16 mouse cellular contexts compared by ENCODE assay signal in the genomic region with DNA sequence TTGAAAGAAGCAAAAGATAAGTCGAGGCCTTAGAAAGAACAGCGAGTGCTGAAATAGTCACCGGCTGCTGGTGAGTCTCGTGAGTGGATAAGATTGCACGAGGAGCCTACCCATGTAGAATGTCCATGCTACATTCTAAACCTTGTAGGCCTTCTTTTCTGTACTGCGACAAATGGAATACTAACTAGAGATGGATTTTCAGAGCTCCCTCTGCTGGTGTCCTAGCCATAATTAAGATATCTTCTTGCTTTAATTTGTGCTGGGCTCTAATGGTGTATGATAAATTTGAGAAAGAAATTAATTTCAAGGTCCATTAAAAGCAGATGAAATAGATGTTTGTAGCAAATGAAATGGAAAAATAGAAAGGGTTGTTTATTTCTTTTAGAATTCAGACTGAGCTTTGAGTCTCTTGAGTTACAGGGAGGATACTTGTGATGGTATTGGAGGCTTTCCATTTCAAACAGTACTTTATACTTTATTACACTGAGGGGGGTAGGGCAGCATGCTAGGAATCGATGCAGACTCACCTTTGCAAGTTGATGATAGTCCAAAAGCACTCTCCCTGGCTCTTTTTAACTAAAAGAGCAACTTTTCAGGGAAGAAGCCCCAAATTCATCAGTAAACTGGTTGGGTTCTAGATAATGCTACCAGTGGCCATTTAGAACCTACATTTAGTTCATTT. TPM values are rescaled to one million over a fixed set of nuclear protein-coding genes. Genes with fewer than 3 reads are reported as not detected.
A peak's percentile ranks its signal among the peaks of the same experiment; 100 is the strongest.
DNase-seq lines count a peak whose midpoint lies in the region; ATAC-seq and TF ChIP-seq lines count a peak whose summit lies in the region.
"Had no signal": no experiment of that assay in that cellular context is flagged by ENCODE, and none has a peak within 500 bp of the region (broad histone marks: within the 10 kb centered on the region; RNA-seq: fewer than 3 reads in every experiment).

No protein-coding gene starts in this region.

- H3K27ac ChIP-seq in kidney, postnatal 0 days = no peak overlapping the region
- no peak overlapping the region for H3K27ac ChIP-seq in kidney, embryonic 15.5 days
- H3K27ac ChIP-seq: embryonic facial prominence, embryonic 12.5 days; liver, embryonic 13.5 days had no signal

- WGBS in kidney, postnatal 0 days = 80% methylated on average over 7 of the region's 7 CpGs
- 86% methylated on average over 7 of the region's 7 CpGs for WGBS in kidney, embryonic 15.5 days

- H3K9ac ChIP-seq in kidney, postnatal 0 days (ENCODE audit: low read depth, low read length) = no peak overlapping the region
- no peak overlapping the region for H3K9ac ChIP-seq in kidney, embryonic 15.5 days
- H3K9ac ChIP-seq: embryonic facial prominence, embryonic 12.5 days; liver, embryonic 13.5 days had no signal

- DNase-seq in cerebellum, postnatal 10 days = peak; percentile 37 to 59
- DNase-seq in cerebellum, postnatal 4 days (ENCODE audit: low spot score in 2 of 2) = no peak
- peak; percentile 62 for DNase-seq in kidney, postnatal 0 days (ENCODE audit: low spot score)
- peak; percentile 39 for DNase-seq in A20 (ENCODE audit: low read depth, low spot score)
- no peak for DNase-seq in natural killer cell, adult 2 months (ENCODE audit: low spot score in 2 of 2)
- DNase-seq in urinary bladder, postnatal 36 days (ENCODE audit: low spot score in 2 of 2) = no peak
- DNase-seq: adrenal gland, postnatal 25 days; heart, postnatal 36 days; liver, embryonic 13.5 days; right cerebral cortex, postnatal 4 days; thymus, adult 2 months had no signal

- peaks cover 4% of the 10 kb centered on the region for H3K36me3 ChIP-seq in kidney, postnatal 0 days (ENCODE audit: insufficient read depth, low read length)
- peaks cover 11% of the 10 kb centered on the region for H3K36me3 ChIP-seq in kidney, embryonic 15.5 days

- no peaks in the 10 kb centered on the region for H3K4me1 ChIP-seq in kidney, postnatal 0 days (replicated peaks; ENCODE audit: insufficient read depth, low read length)
- no peaks in the 10 kb centered on the region for H3K4me1 ChIP-seq in kidney, embryonic 15.5 days
- H3K4me1 ChIP-seq: embryonic facial prominence, embryonic 12.5 days had no signal

- H3K9me3 ChIP-seq in kidney, postnatal 0 days (replicated peaks; ENCODE audit: low read length) = no peaks in the 10 kb centered on the region
- H3K9me3 ChIP-seq in kidney, embryonic 15.5 days (replicated peaks) = no peaks in the 10 kb centered on the region
- H3K9me3 ChIP-seq: embryonic facial prominence, embryonic 12.5 days; liver, embryonic 13.5 days had no signal

- H3K4me3 ChIP-seq in kidney, postnatal 0 days (replicated peaks; ENCODE audit: low read depth, low read length) = no peak overlapping the region
- H3K4me3 ChIP-seq in kidney, embryonic 15.5 days (replicated peaks) = no peak overlapping the region
- H3K4me3 ChIP-seq: embryonic facial prominence, embryonic 12.5 days; liver, embryonic 13.5 days; myocyte had no signal

- H3K4me2 ChIP-seq in kidney, postnatal 0 days (ENCODE audit: low read length) = no peak overlapping the region
- H3K4me2 ChIP-seq in kidney, embryonic 15.5 days = no peak overlapping the region
- H3K4me2 ChIP-seq: embryonic facial prominence, embryonic 12.5 days; liver, embryonic 13.5 days had no signal

- ATAC-seq in kidney, postnatal 0 days (replicated peaks; ENCODE audit: low FRiP score, low read depth) = no peak
- no peak for ATAC-seq in kidney, embryonic 15.5 days (replicated peaks; ENCODE audit: low FRiP score)
- 0 out of 2 replicates have a peak, but pooled peaks have one; percentile 36 for ATAC-seq in common myeloid progenitor, adult 5-6 weeks (replicated peaks; ENCODE audit: low read depth, poor library complexity, severe bottlenecking)

- no peaks in the 10 kb centered on the region for H3K27me3 ChIP-seq in kidney, postnatal 0 days (ENCODE audit: insufficient read depth, low read length)
- H3K27me3 ChIP-seq in kidney, embryonic 15.5 days = no peaks in the 10 kb centered on the region
- H3K27me3 ChIP-seq: embryonic facial prominence, embryonic 12.5 days; liver, embryonic 13.5 days had no signal

- peak; percentile 64 for TF ChIP-seq CTCF in kidney, postnatal 0 days (IDR thresholded peaks at IDR 0.05; ENCODE audit: low read depth)

RNA-seq across cellular contexts. Expression of gene Gm26558, which starts 11.7 kb away (rescaled TPM):
- polyA plus RNA-seq in kidney, postnatal 0 days (2015; fragmentation: Nextera tagmentation; extraction: Ambion mirVana) = 3.1 and 5.0 TPM in 2 replicates
- 3.6 and 4.8 TPM in 2 replicates for polyA plus RNA-seq in kidney, embryonic 15.5 days (2015; fragmentation: Nextera tagmentation; extraction: Ambion mirVana)
- not detected in 2 replicates for total RNA-seq in common myeloid progenitor, adult 5-6 weeks (2017)
- total RNA-seq: gastrocnemius, adult 18-20 months; heart, postnatal 36 days had no signal

RNA-seq across cellular contexts. Expression of gene Gorasp2, which starts 12.2 kb away (rescaled TPM):
- 151 and 161 TPM in 2 replicates for polyA plus RNA-seq in kidney, postnatal 0 days (2015; fragmentation: Nextera tagmentation; extraction: Ambion mirVana)
- polyA plus RNA-seq in kidney, embryonic 15.5 days (2015; fragmentation: Nextera tagmentation; extraction: Ambion mirVana) = 171 and 175 TPM in 2 replicates
- total RNA-seq in common myeloid progenitor, adult 5-6 weeks (2017) = 44.0 and 53.1 TPM in 2 replicates

Comparison
In these comparisons a context has a peak if more than half of its experiments do, and no peak if none do; other contexts are left out.
1. DNase-seq: peak in cerebellum, postnatal 10 days (2 of 2), kidney, postnatal 0 days (single experiment) and A20 (single experiment); none in cerebellum, postnatal 4 days (0 of 2), natural killer cell, adult 2 months (0 of 2) and urinary bladder, postnatal 36 days (0 of 2).